Mouse (Mus musculus) left cerebral cortex, postnatal 10 days (tissue): ENCODE measurements around the gene Ror1. TPM values are rescaled to one million over a fixed set of nuclear protein-coding genes. Genes with fewer than 3 reads are reported as not detected.

Experiments
- DNase-seq, 2 experiments: peaks; one replicate each; pipeline ENCODE4 v3.0.0; 2021 to 2022; ENCODE audit warnings: low spot score in 2 of 2, mixed read lengths in 1 of 2; ENCODE audit errors: extremely low spot score in 1 of 2
- intact Hi-C: fragments of 180-260 bp; cut with DNase I; formaldehyde crosslinking; loops from one replicate; pipeline ENCODE4 v1.15.1; 2025
- total RNA-seq, 2 experiments: library from RNA; stranded (reverse); gene quantifications; 2 replicates each; pipeline ENCODE4 v1.2.3; 2021

Gene Ror1
- total RNA-seq, 2 experiments from 2014 or later = 0.89 to 1.2 TPM

- no peak for DNase-seq
- intact Hi-C loops = no loop called here
Observed at GRCm38 (mm10) chr4:100141626-100142025, 46.0 kb downstream of the Ror1 start.

- DNase-seq = no peak
- intact Hi-C loops = no loop called here
Observed at GRCm38 (mm10) chr4:100144744-100145143, 49.2 kb downstream of the Ror1 start.

GRCm38 (mm10) chr4:100150797-100151196 is 55.2 kb downstream of the Ror1 start:
- DNase-seq = no peak
- intact Hi-C loops = no loop called here

- intact Hi-C loops = no loop called here
- no peak for DNase-seq
Observed at GRCm38 (mm10) chr4:100154560-100155130, 59.1 kb downstream of the Ror1 start.

- intact Hi-C loops = no loop called here
- no peak for DNase-seq
Observed at GRCm38 (mm10) chr4:100155731-100156130, 60.1 kb downstream of the Ror1 start.

GRCm38 (mm10) chr4:100158401-100158800 is 62.8 kb downstream of the Ror1 start:
- intact Hi-C loops = no loop called here
- DNase-seq = peak in 1 of 2 experiments; percentile 11

GRCm38 (mm10) chr4:100160156-100160555 is 64.6 kb downstream of the Ror1 start:
- intact Hi-C loops = no loop called here
- DNase-seq = no peak

- no peak for DNase-seq
- intact Hi-C loops = no loop called here
Observed at GRCm38 (mm10) chr4:100165790-100166189, 70.2 kb downstream of the Ror1 start.

- intact Hi-C loops = no loop called here
- no peak for DNase-seq
Observed at GRCm38 (mm10) chr4:100166871-100167270, 71.3 kb downstream of the Ror1 start.

- intact Hi-C loops = no loop called here
- DNase-seq = no peak
Observed at GRCm38 (mm10) chr4:100169683-100170082, 74.1 kb downstream of the Ror1 start.

- intact Hi-C loops = no loop called here
- DNase-seq = peak in 1 of 2 experiments; percentile 51
Observed at GRCm38 (mm10) chr4:100170161-100170650, 74.6 kb downstream of the Ror1 start.

- DNase-seq = no peak
- intact Hi-C loops = no loop called here
Observed at GRCm38 (mm10) chr4:100170743-100171142, 75.2 kb downstream of the Ror1 start.

- intact Hi-C loops = no loop called here
- DNase-seq = no peak
Observed at GRCm38 (mm10) chr4:100171483-100171898, 75.9 kb downstream of the Ror1 start.

- DNase-seq = no peak
- intact Hi-C loops = no loop called here
Observed at GRCm38 (mm10) chr4:100175594-100175993, 80.0 kb downstream of the Ror1 start.

- intact Hi-C loops = no loop called here
- no peak for DNase-seq
Observed at GRCm38 (mm10) chr4:100178316-100178715, 82.7 kb downstream of the Ror1 start.

- no peak for DNase-seq
- intact Hi-C loops = no loop called here
Observed at GRCm38 (mm10) chr4:100181676-100182075, 86.1 kb downstream of the Ror1 start.

GRCm38 (mm10) chr4:100186781-100187180 is 91.2 kb downstream of the Ror1 start:
- DNase-seq = no peak
- intact Hi-C loops = no loop called here

- peak in 1 of 2 experiments; percentile 24 for DNase-seq
- intact Hi-C loops = no loop called here
Observed at GRCm38 (mm10) chr4:100187563-100188200, 92.1 kb downstream of the Ror1 start.

- peak in 1 of 2 experiments; percentile 22 for DNase-seq
- intact Hi-C loops = no loop called here
Observed at GRCm38 (mm10) chr4:100188201-100188699, 92.7 kb downstream of the Ror1 start.

- intact Hi-C loops = no loop called here
Observed at GRCm38 (mm10) chr4:100191483-100191882, 95.9 kb downstream of the Ror1 start.

More at GRCm38 (mm10) chr4:100191483-100191882, 95.9 kb downstream of the Ror1 start:
- DNase-seq = no peak
